Mouse (Mus musculus) myocyte (in vitro differentiated cells): Measurements from ENCODE around the gene Hipk2.

Experiments used
- E2F4 ChIP-seq: IDR thresholded peaks from one replicate; pipeline ENCODE4 v1.6.1; 2011; ENCODE audit warnings: mild to moderate bottlenecking, control low read depth, moderate library complexity; ENCODE audit not compliant: insufficient read depth
- MAX ChIP-seq: IDR thresholded peaks from one replicate; pipeline ENCODE4 v1.6.1; 2011; ENCODE audit warnings: low read depth, mild to moderate bottlenecking, control low read depth
- POLR2A ChIP-seq: IDR thresholded peaks from one replicate; pipeline ENCODE4 v1.6.1; 2011; ENCODE audit warnings: low read depth, mild to moderate bottlenecking, control low read depth, moderate library complexity; ENCODE audit not compliant: insufficient read length
- USF1 ChIP-seq: IDR thresholded peaks from one replicate; pipeline ENCODE4 v1.6.1; 2011; ENCODE audit warnings: low read depth, mild to moderate bottlenecking, control low read depth, moderate library complexity

DNA sequence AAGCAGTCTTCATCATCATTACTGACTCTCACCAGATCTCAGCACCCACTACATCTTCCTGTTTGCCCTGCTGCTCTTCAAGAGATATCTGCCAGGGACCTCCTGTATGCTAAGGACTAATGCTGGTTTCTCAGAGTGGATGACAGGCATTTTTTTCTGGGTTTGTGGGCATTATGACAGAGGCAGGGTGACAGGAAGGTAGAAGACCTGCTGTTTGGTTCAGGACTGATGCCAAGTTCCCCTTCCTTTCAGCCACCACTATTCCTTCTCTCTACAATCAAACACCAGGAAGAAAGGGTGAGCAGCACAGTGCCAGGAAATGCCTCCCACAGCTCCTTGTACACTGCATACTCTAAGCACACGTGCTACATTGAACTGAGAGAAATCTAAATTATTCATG, 90.2 kb downstream of the Hipk2 start:
- no peak for TF ChIP-seq MAX
- TF ChIP-seq POLR2A, result no peak
- no peak for TF ChIP-seq USF1
- TF ChIP-seq E2F4, result no peak
